Mouse (Mus musculus) megakaryocyte, embryonic 14.5 days (primary cell): Measurements from ENCODE around the gene Cbr4.

ENCODE experiments used
- FLI1 ChIP-seq: IDR thresholded peaks from 2 replicates; pipeline ENCODE4 v1.6.1; 2012; ENCODE audit warnings: low read length, inconsistent platforms, mixed read lengths
- GATA1 ChIP-seq: IDR thresholded peaks from 3 replicates; pipeline ENCODE4 v1.6.1; 2012; ENCODE audit warnings: mixed read lengths, low read length, inconsistent platforms, borderline replicate concordance

- TF ChIP-seq GATA1 (no peak), FLI1 (no peak)
Measured at GRCm38 (mm10) chr8:61528642-61529041, 41.1 kb downstream of the Cbr4 start.
